Mouse (Mus musculus) intestine, postnatal 0 days (tissue): ENCODE measurements at regions not wholly inside any gene's neighbourhood (a gene's known extent, or its start where the extent isn't known, plus 50 kb on each side); places are given as distances from the start of the nearest gene placed in this dataset.

Experiments used
- ATAC-seq: fragments of 200-750 bp; cut with Nextera tagmentation; 2 replicates; pipeline ENCODE4 v1.8.0; 2017; ENCODE audit warnings: mild to moderate bottlenecking, moderate TSS enrichment, moderate library complexity
- H3K27ac ChIP-seq: fragments of 300-500 bp; sonication (generic); 2 replicates; pipeline ENCODE4 v1.5.1; 2014; ENCODE audit warnings: mild to moderate bottlenecking, low read depth, low read length, moderate library complexity
- H3K27me3 ChIP-seq: fragments of 300-500 bp; sonication (generic); replicated peaks from 2 replicates; pipeline ENCODE4 v1.6.1; 2014; ENCODE audit warnings: low read length, mixed read lengths; ENCODE audit not compliant: control insufficient read depth, insufficient read depth
- H3K36me3 ChIP-seq: fragments of 300-500 bp; sonication (generic); 2 replicates; pipeline ENCODE4 v1.6.1; 2014; ENCODE audit warnings: mild to moderate bottlenecking, moderate library complexity; ENCODE audit not compliant: control insufficient read depth, insufficient read depth
- H3K4me1 ChIP-seq: fragments of 300-500 bp; sonication (generic); replicated peaks from 2 replicates; pipeline ENCODE4 v1.6.1; 2014; ENCODE audit warnings: antibody characterized with exemption, low read length, mixed read lengths; ENCODE audit not compliant: control insufficient read depth, insufficient read depth
- H3K4me2 ChIP-seq: fragments of 300-500 bp; sonication (generic); replicated peaks from 2 replicates; pipeline ENCODE4 v1.6.1; 2014; ENCODE audit warnings: low read depth, mild to moderate bottlenecking, moderate library complexity
- H3K4me3 ChIP-seq: fragments of 300-500 bp; sonication (generic); 2 replicates; pipeline ENCODE4 v1.5.1; 2014; ENCODE audit warnings: low read depth, low read length
- H3K9ac ChIP-seq: fragments of 300-500 bp; sonication (generic); 2 replicates; pipeline ENCODE4 v1.6.1; 2014; ENCODE audit warnings: mild to moderate bottlenecking, low read depth, low read length
- H3K9me3 ChIP-seq: fragments of 300-500 bp; sonication (generic); 2 replicates; pipeline ENCODE4 v1.6.1; 2016; ENCODE audit warnings: mixed run types; ENCODE audit not compliant: control insufficient read depth
- CTCF ChIP-seq: sonication (generic); IDR thresholded peaks from 2 replicates; pipeline ENCODE4 v1.5.1; 2016; ENCODE audit warnings: low read depth, mild to moderate bottlenecking, control low read depth, antibody characterized with exemption, moderate library complexity
- WGBS: fragments of 180-500 bp; shearing (Covaris S2); extraction: QIAGEN DNeasy Blood & Tissue Kit; methylation state at CpG from one replicate; pipeline ENCODE4 v1.1.7; 2014; 5-methylcytosine and 5-hydroxymethylcytosine counted together

GRCm38 (mm10) chr12:25353402-25353896 is 256.5 kb upstream of the Id2 start:
- Histone ChIP-seq H3K36me3 (no peaks in the 10 kb centered on the region), H3K9me3 (no peaks in the 10 kb centered on the region), H3K9ac (no peak overlapping the region), H3K4me2 (no peak overlapping the region), H3K27ac (no peak overlapping the region), H3K27me3 (no peaks in the 10 kb centered on the region), H3K4me3 (no peak overlapping the region), H3K4me1 (no peaks in the 10 kb centered on the region)
- 88% methylated on average over 10 of the region's 10 CpGs for WGBS
- ATAC-seq, result no peak
- no peak for TF ChIP-seq CTCF

- Histone ChIP-seq H3K4me3 (no peak overlapping the region), H3K4me1 (no peaks in the 10 kb centered on the region), H3K27ac (no peak overlapping the region), H3K9me3 (no peaks in the 10 kb centered on the region), H3K27me3 (no peaks in the 10 kb centered on the region), H3K36me3 (no peaks in the 10 kb centered on the region), H3K4me2 (no peak overlapping the region), H3K9ac (no peak overlapping the region)
- TF ChIP-seq CTCF, result no peak
- ATAC-seq, result no peak
These were observed 255.2 kb upstream of the Id2 start for GRCm38 (mm10) chr12:25352160-25352559.

GRCm38 (mm10) chr12:25344354-25344753 is 247.4 kb upstream of the Id2 start:
- ATAC-seq, result no peak
- H3K36me3 ChIP-seq, result no peaks in the 10 kb centered on the region
- 74% methylated on average over 17 of the region's 17 CpGs for WGBS
- TF ChIP-seq CTCF, result no peak
- no peaks in the 10 kb centered on the region for H3K9me3 ChIP-seq
- no peaks in the 10 kb centered on the region for H3K4me1 ChIP-seq
- H3K4me2 ChIP-seq, result no peak overlapping the region
- H3K27ac ChIP-seq, result no peak overlapping the region
- no peaks in the 10 kb centered on the region for H3K27me3 ChIP-seq
- H3K4me3 ChIP-seq, result no peak overlapping the region
- H3K9ac ChIP-seq, result no peak overlapping the region

GRCm38 (mm10) chr12:25338771-25339170 is 241.8 kb upstream of the Id2 start:
- no peak overlapping the region for H3K9ac ChIP-seq

GRCm38 (mm10) chr12:25335930-25336329 is 239.0 kb upstream of the Id2 start:
- Histone ChIP-seq H3K4me3 (no peak overlapping the region), H3K9ac (no peak overlapping the region), H3K27ac (no peak overlapping the region), H3K27me3 (no peaks in the 10 kb centered on the region), H3K36me3 (no peaks in the 10 kb centered on the region), H3K4me1 (no peaks in the 10 kb centered on the region), H3K4me2 (no peak overlapping the region), H3K9me3 (no peaks in the 10 kb centered on the region)
- ATAC-seq, result no peak
- 70% methylated on average over 2 of the region's 2 CpGs for WGBS
- no peak for TF ChIP-seq CTCF

More at GRCm38 (mm10) chr12:25338771-25339170, 241.8 kb upstream of the Id2 start:
- no peaks in the 10 kb centered on the region for H3K4me1 ChIP-seq
- 73% methylated on average over 1 of the region's 1 CpGs for WGBS
- H3K36me3 ChIP-seq, result no peaks in the 10 kb centered on the region
- no peak overlapping the region for H3K4me2 ChIP-seq
- H3K4me3 ChIP-seq, result no peak overlapping the region
- ATAC-seq, result no peak
- no peak overlapping the region for H3K27ac ChIP-seq
- no peaks in the 10 kb centered on the region for H3K27me3 ChIP-seq
- TF ChIP-seq CTCF, result peak; percentile 20; the same call in 1 of the 2 replicates
- no peaks in the 10 kb centered on the region for H3K9me3 ChIP-seq

- no peaks in the 10 kb centered on the region for H3K9me3 ChIP-seq
- H3K27me3 ChIP-seq, result no peaks in the 10 kb centered on the region
- no peak for TF ChIP-seq CTCF
- no peak overlapping the region for H3K4me3 ChIP-seq
- no peak overlapping the region for H3K9ac ChIP-seq
- no peaks in the 10 kb centered on the region for H3K4me1 ChIP-seq
- no peaks in the 10 kb centered on the region for H3K36me3 ChIP-seq
- WGBS, result 89% methylated on average over 5 of the region's 5 CpGs
- no peak overlapping the region for H3K27ac ChIP-seq
- H3K4me2 ChIP-seq, result no peak overlapping the region
- ATAC-seq, result no peak
These were observed 238.1 kb upstream of the Id2 start for GRCm38 (mm10) chr12:25335069-25335468.
